Mouse (Mus musculus) neutrophil, adult 5-6 weeks (primary cell): ENCODE results near the gene Nes. TPM values are rescaled to one million over a fixed set of nuclear protein-coding genes. Genes with fewer than 3 reads are reported as not detected.

Experiments
- ATAC-seq: fragments of 151-379, 151-347 bp; 2 replicates; pipeline ENCODE4 v1.8.0; 2017; ENCODE audit warnings: mild to moderate bottlenecking, moderate TSS enrichment; ENCODE audit not compliant: insufficient number of reproducible peaks, poor library complexity, low FRiP score, severe bottlenecking; ENCODE audit errors: extremely low read depth
- total RNA-seq: library from RNA; stranded (forward); fragments of 200-1000 nt; gene quantifications from 2 replicates; pipeline ENCODE4 v1.2.3, GENCODE M21; 2017

The Nes gene
- total RNA-seq, 1 experiment from 2014 or later = 0.12 TPM

GRCm38 (mm10) chr3:87979493-87979892 is 8.6 kb downstream of the Nes start:
- no peak for ATAC-seq

GRCm38 (mm10) chr3:87980085-87980484 is 9.2 kb downstream of the Nes start:
- no peak for ATAC-seq

GRCm38 (mm10) chr3:87980728-87981127 is 9.8 kb downstream of the Nes start:
- no peak for ATAC-seq

- no peak for ATAC-seq
Measured at GRCm38 (mm10) chr3:87981214-87981760, 10.4 kb downstream of the Nes start.

GRCm38 (mm10) chr3:87981894-87982835 is 11.3 kb downstream of the Nes start:
- no peak for ATAC-seq

GRCm38 (mm10) chr3:87982836-87983601 is 12.1 kb downstream of the Nes start:
- no peak for ATAC-seq

- no peak for ATAC-seq
Measured at GRCm38 (mm10) chr3:87983627-87984026, 12.7 kb downstream of the Nes start.

GRCm38 (mm10) chr3:87984094-87984493 is 13.2 kb downstream of the Nes start:
- no peak for ATAC-seq

GRCm38 (mm10) chr3:87985505-87986320 is 14.8 kb downstream of the Nes start:
- no peak for ATAC-seq

GRCm38 (mm10) chr3:87986868-87987267 is 16.0 kb downstream of the Nes start:
- peak; percentile 67 for ATAC-seq

GRCm38 (mm10) chr3:87987633-87988032 is 16.8 kb downstream of the Nes start:
- no peak for ATAC-seq

GRCm38 (mm10) chr3:87988068-87988467 is 17.2 kb downstream of the Nes start:
- ATAC-seq = no peak

- ATAC-seq = no peak
Measured at GRCm38 (mm10) chr3:87989935-87990334, 19.1 kb downstream of the Nes start.

GRCm38 (mm10) chr3:87993436-87993835 is 22.6 kb downstream of the Nes start:
- ATAC-seq = no peak

GRCm38 (mm10) chr3:87995331-87995730 is 24.5 kb downstream of the Nes start:
- no peak for ATAC-seq

- ATAC-seq = no peak
Measured at GRCm38 (mm10) chr3:87996401-87996800, 25.5 kb downstream of the Nes start.

- no peak for ATAC-seq
Measured at GRCm38 (mm10) chr3:87996971-87997614, 26.2 kb downstream of the Nes start.

- ATAC-seq = no peak
Measured at GRCm38 (mm10) chr3:87998747-87999146, 27.9 kb downstream of the Nes start.
